Mouse (Mus musculus) liver, embryonic 15.5 days (tissue): ENCODE measurements around the gene Fer. TPM values are rescaled to one million over a fixed set of nuclear protein-coding genes. Genes with fewer than 3 reads are reported as not detected.

Experiments used
- ATAC-seq: fragments of 200-750 bp; cut with Nextera tagmentation; 2 replicates; pipeline ENCODE4 v1.8.0; 2017; ENCODE audit warnings: moderate number of reproducible peaks, mild to moderate bottlenecking, moderate library complexity; ENCODE audit not compliant: insufficient read depth
- H3K27ac ChIP-seq: fragments of 300-500 bp; sonication (generic); replicated peaks from 2 replicates; pipeline ENCODE4 v1.5.1; 2015; ENCODE audit warnings: mild to moderate bottlenecking, inconsistent platforms
- H3K27me3 ChIP-seq: fragments of 300-500 bp; sonication (generic); 2 replicates; pipeline ENCODE4 v1.6.1; 2015; ENCODE audit warnings: mild to moderate bottlenecking, inconsistent platforms
- H3K36me3 ChIP-seq: fragments of 300-500 bp; sonication (generic); replicated peaks from 2 replicates; pipeline ENCODE4 v1.6.1; 2015; ENCODE audit warnings: moderate library complexity, mild to moderate bottlenecking, inconsistent platforms
- H3K4me1 ChIP-seq: fragments of 300-500 bp; sonication (generic); replicated peaks from 2 replicates; pipeline ENCODE4 v1.6.1; 2015; ENCODE audit warnings: inconsistent platforms
- H3K4me2 ChIP-seq: fragments of 300-500 bp; sonication (generic); 2 replicates; pipeline ENCODE4 v1.6.1; 2015; ENCODE audit warnings: moderate library complexity, mild to moderate bottlenecking, inconsistent platforms
- H3K4me3 ChIP-seq: fragments of 300-500 bp; sonication (generic); replicated peaks from 2 replicates; pipeline ENCODE4 v1.5.1; 2015; ENCODE audit warnings: mild to moderate bottlenecking, inconsistent platforms
- H3K9ac ChIP-seq: fragments of 300-500 bp; sonication (generic); 2 replicates; pipeline ENCODE4 v1.6.1; 2015; ENCODE audit warnings: moderate library complexity, mild to moderate bottlenecking, inconsistent platforms
- H3K9me3 ChIP-seq: fragments of 300-500 bp; sonication (generic); replicated peaks from 2 replicates; pipeline ENCODE4 v1.6.1; 2016; ENCODE audit warnings: inconsistent platforms
- WGBS: fragments of 180-500 bp; shearing (Covaris S2); methylation state at CpG from one replicate; pipeline ENCODE4 v1.1.7; 2015; ENCODE audit warnings: mixed read lengths; ENCODE audit not compliant: insufficient replicate concordance; 5-methylcytosine and 5-hydroxymethylcytosine counted together
- polyA plus RNA-seq: library from polyadenylated mRNA; unstranded; fragments of >200 nt; fragmentation: Nextera tagmentation; extraction: Ambion mirVana; gene quantifications from 2 replicates; pipeline ENCODE4 v1.2.1, GENCODE M21; 2015

The Fer gene
- polyA plus RNA-seq, 1 experiment from 2014 or later, result 8.0 TPM

DNA sequence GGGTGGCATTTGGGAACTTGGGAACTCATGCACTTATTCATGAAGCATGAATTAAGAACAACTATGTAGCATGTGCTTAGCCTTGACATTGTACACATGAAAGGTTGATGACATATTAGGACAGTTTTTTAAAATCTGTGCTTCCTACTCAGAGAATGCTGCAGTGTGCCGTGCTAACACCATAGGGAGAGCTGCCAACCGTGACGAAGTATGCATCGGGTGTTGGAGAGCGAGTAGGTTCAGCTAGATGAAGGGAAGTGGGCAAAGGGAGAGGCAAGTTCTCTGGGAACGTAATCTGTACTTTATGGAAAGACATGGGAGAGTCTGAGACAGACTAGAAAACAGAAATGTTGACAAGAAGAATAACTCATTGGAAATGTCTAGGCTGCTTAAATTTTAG, 253.9 kb downstream of the Fer start:
- no peaks in the 10 kb centered on the region for H3K9me3 ChIP-seq
- ATAC-seq, result no peak
- H3K27ac ChIP-seq, result no peak overlapping the region

DNA sequence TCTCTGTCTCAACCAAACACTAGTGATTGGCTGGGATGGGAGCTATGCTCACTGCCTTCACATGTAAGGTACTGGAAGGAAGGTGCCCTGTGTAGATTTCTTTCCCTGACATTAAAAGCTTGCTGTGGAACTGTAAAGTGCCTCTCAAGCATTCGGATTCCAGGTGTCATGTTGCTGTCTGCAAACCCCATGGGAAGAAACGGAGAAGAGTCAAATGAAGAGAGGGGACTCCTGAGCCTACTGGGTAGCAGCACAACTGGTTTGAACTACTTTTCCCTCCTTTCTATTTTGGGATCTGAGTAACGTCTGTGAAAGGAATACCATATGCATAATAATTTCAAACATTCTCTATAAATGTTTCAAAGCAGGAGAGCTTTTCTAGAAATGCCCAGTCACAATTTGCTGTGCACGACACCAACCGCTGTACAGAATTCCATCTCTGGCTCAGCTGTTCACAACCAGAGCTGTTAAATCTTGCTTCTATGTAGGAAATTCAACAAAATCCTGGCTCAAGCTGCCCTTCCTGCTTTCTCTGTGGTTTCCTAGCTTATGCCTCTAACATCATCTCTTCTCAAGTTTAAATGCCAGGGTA, 256.9 kb downstream of the Fer start:
- 73% methylated on average over 5 of the region's 5 CpGs for WGBS
- Histone ChIP-seq H3K4me2 (no peak overlapping the region), H3K27ac (no peak overlapping the region), H3K4me3 (no peak overlapping the region), H3K9ac (no peak overlapping the region), H3K27me3 (no peaks in the 10 kb centered on the region), H3K9me3 (no peaks in the 10 kb centered on the region), H3K36me3 (no peaks in the 10 kb centered on the region), H3K4me1 (no peaks in the 10 kb centered on the region)
- ATAC-seq, result no peak

More for the DNA sequence above, 253.9 kb downstream of the Fer start:
- 77% methylated on average over 6 of the region's 6 CpGs for WGBS
- Histone ChIP-seq H3K27me3 (no peaks in the 10 kb centered on the region), H3K9ac (no peak overlapping the region), H3K36me3 (no peaks in the 10 kb centered on the region), H3K4me2 (no peak overlapping the region), H3K4me1 (no peaks in the 10 kb centered on the region), H3K4me3 (no peak overlapping the region)

DNA sequence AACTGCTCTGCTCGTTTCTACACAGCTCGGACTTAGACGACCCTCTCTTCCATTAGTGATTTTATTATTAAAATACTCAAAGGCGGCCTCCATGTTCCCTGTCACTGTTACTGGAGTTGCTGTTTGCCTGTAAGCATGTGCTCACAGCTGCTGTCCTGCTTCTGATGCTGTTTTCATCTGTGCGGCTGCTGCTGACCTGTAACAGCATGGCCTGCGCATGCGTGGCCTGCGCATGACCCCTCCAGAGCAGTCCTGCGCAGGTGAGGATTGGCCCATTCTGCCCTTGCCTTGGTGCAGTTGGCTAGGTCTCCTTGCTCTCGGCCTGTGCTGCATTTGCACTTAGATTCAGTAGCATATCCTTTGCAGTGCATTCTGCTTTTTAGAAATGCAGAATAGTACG, 259.7 kb downstream of the Fer start:
- WGBS, result 74% methylated on average over 11 of the region's 11 CpGs
- no peaks in the 10 kb centered on the region for H3K36me3 ChIP-seq

DNA sequence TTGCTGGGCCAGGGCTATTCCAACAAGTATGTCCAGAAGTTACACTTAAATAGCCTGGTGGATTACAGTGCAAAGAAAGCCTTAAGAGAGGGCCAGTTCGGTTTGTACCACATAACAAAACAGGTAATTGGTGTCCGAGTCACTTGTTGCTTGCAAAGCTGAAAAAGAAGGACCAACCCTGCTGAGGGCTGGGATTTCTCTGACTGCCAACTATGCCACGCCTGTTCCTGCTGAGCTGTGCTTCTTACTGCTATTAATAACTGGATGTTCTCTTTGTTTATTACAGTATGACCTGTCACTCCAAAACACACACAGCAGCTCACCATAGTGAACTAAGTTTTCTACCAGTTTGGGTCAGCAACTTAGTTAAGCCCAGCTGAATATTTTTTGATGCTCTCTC, 260.9 kb downstream of the Fer start:
- Histone ChIP-seq H3K27me3 (no peaks in the 10 kb centered on the region), H3K9me3 (no peaks in the 10 kb centered on the region), H3K4me1 (no peaks in the 10 kb centered on the region), H3K9ac (no peak overlapping the region), H3K4me2 (no peak overlapping the region), H3K27ac (no peak overlapping the region), H3K4me3 (no peak overlapping the region), H3K36me3 (no peaks in the 10 kb centered on the region)
- 57% methylated on average over 3 of the region's 3 CpGs for WGBS
- no peak for ATAC-seq

More for the DNA sequence above, 259.7 kb downstream of the Fer start:
- H3K4me2 ChIP-seq, result no peak overlapping the region
- H3K9ac ChIP-seq, result no peak overlapping the region
- no peaks in the 10 kb centered on the region for H3K4me1 ChIP-seq
- H3K27ac ChIP-seq, result no peak overlapping the region
- no peak overlapping the region for H3K4me3 ChIP-seq
- no peak for ATAC-seq
- H3K27me3 ChIP-seq, result no peaks in the 10 kb centered on the region
- no peaks in the 10 kb centered on the region for H3K9me3 ChIP-seq

DNA sequence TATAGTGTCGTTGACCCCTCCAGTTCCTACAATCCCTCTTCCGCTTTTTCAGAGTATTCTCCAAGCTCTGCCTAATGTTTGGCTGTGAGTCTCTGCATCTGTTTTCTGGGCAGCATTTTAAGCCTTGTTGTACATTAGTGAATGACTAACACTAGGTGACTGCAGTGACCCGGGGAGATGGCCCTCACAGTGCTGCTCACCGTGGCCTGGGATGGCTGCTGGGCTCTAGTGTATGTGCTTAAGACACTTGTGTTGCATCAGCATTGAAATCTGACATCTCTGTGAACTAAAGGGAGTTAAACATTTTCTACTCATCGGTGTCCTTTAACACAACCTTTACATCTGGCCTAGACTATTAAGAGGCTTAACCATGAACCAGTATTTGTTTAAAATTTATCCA, 264.0 kb downstream of the Fer start:
- no peak overlapping the region for H3K4me2 ChIP-seq
- WGBS, result 77% methylated on average over 5 of the region's 5 CpGs
- ATAC-seq, result no peak

GRCm38 (mm10) chr17:64129750-64130149, 266.9 kb downstream of the Fer start:
- H3K9me3 ChIP-seq, result no peaks in the 10 kb centered on the region
- H3K4me1 ChIP-seq, result no peaks in the 10 kb centered on the region
- H3K9ac ChIP-seq, result no peak overlapping the region
- no peaks in the 10 kb centered on the region for H3K36me3 ChIP-seq
- 49% methylated on average over 2 of the region's 2 CpGs for WGBS
- H3K4me2 ChIP-seq, result no peak overlapping the region
- H3K27ac ChIP-seq, result no peak overlapping the region
- H3K27me3 ChIP-seq, result no peaks in the 10 kb centered on the region
- no peak for ATAC-seq
- H3K4me3 ChIP-seq, result no peak overlapping the region

More for the DNA sequence above, 264.0 kb downstream of the Fer start:
- Histone ChIP-seq H3K4me1 (no peaks in the 10 kb centered on the region), H3K4me3 (no peak overlapping the region), H3K36me3 (no peaks in the 10 kb centered on the region), H3K27ac (no peak overlapping the region), H3K9me3 (no peaks in the 10 kb centered on the region), H3K27me3 (no peaks in the 10 kb centered on the region), H3K9ac (no peak overlapping the region)

- WGBS, result 45% methylated on average over 3 of the region's 3 CpGs
Measured at GRCm38 (mm10) chr17:64130356-64130755, 267.5 kb downstream of the Fer start.

GRCm38 (mm10) chr17:64132183-64132582, 269.3 kb downstream of the Fer start:
- Histone ChIP-seq H3K4me3 (no peak overlapping the region), H3K4me1 (no peaks in the 10 kb centered on the region), H3K36me3 (no peaks in the 10 kb centered on the region), H3K9ac (no peak overlapping the region), H3K27ac (no peak overlapping the region), H3K27me3 (no peaks in the 10 kb centered on the region), H3K4me2 (no peak overlapping the region), H3K9me3 (no peaks in the 10 kb centered on the region)
- WGBS, result 59% methylated on average over 6 of the region's 6 CpGs
- no peak for ATAC-seq

More at GRCm38 (mm10) chr17:64130356-64130755, 267.5 kb downstream of the Fer start:
- Histone ChIP-seq H3K4me2 (no peak overlapping the region), H3K4me1 (no peaks in the 10 kb centered on the region), H3K9ac (no peak overlapping the region), H3K9me3 (no peaks in the 10 kb centered on the region), H3K36me3 (no peaks in the 10 kb centered on the region), H3K27ac (no peak overlapping the region), H3K27me3 (no peaks in the 10 kb centered on the region), H3K4me3 (no peak overlapping the region)
- ATAC-seq, result no peak

GRCm38 (mm10) chr17:64135941-64136650, 273.2 kb downstream of the Fer start:
- 0 out of 2 replicates have a peak, but pooled peaks cover 4% of the 10 kb centered on the region for H3K36me3 ChIP-seq
- WGBS, result 63% methylated on average over 8 of the region's 8 CpGs
- no peak overlapping the region for H3K9ac ChIP-seq
- H3K4me2 ChIP-seq, result no peak overlapping the region
- no peaks in the 10 kb centered on the region for H3K27me3 ChIP-seq
- no peak overlapping the region for H3K4me3 ChIP-seq
- no peaks in the 10 kb centered on the region for H3K4me1 ChIP-seq
- no peak overlapping the region for H3K27ac ChIP-seq
- no peak for ATAC-seq
- H3K9me3 ChIP-seq, result no peaks in the 10 kb centered on the region

DNA sequence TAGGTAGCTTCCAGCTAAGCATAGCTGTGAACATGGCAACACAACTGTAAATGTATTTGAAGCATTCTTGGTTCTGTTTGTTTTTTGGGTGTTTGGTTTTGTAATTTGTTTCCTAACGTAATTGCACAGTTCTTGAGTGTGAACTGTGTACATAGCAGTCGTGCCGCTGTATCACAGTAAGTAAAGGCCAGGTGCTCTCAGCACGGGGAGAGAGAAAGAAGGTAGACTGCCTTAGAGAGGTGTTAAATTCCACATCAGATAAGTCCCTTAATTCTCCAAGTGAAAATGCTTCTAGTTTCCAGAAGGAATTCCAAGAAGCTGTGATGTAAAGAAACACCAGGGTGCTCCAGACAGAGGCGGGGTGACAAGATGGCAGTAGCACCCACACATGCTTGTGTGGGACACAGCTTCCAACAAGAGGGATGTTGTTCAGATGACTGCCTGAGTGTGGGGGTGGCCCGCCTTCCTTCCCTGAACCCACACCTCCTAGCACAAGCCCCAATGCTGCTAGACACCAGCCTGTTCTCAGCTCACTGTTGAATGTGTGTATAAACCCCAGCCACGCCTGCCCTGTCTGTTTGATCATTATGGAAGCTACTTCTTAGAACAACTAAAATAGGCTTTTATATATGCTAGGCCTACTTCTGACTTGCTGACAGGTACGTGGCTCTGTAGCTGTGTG, 275.3 kb downstream of the Fer start:
- Histone ChIP-seq H3K27me3 (no peaks in the 10 kb centered on the region), H3K9me3 (no peaks in the 10 kb centered on the region), H3K4me3 (no peak overlapping the region), H3K27ac (no peak overlapping the region), H3K4me2 (no peak overlapping the region), H3K4me1 (no peaks in the 10 kb centered on the region), H3K9ac (no peak overlapping the region), H3K36me3 (0 out of 2 replicates have a peak, but pooled peaks cover 4% of the 10 kb centered on the region)
- no peak for ATAC-seq
- 66% methylated on average over 8 of the region's 8 CpGs for WGBS

GRCm38 (mm10) chr17:64139231-64139915, 276.5 kb downstream of the Fer start:
- Histone ChIP-seq H3K4me2 (no peak overlapping the region), H3K9ac (no peak overlapping the region), H3K27me3 (no peaks in the 10 kb centered on the region), H3K9me3 (no peaks in the 10 kb centered on the region), H3K4me3 (no peak overlapping the region), H3K27ac (no peak overlapping the region), H3K36me3 (0 out of 2 replicates have a peak, but pooled peaks cover 4% of the 10 kb centered on the region), H3K4me1 (no peaks in the 10 kb centered on the region)
- WGBS, result 77% methylated on average over 11 of the region's 11 CpGs
- ATAC-seq, result no peak
